Mouse (Mus musculus): ENCODE measurements around the gene Ryr2. TPM values are rescaled to one million over a fixed set of nuclear protein-coding genes. Genes with fewer than 3 reads are reported as not detected.

Ryr2 gene
- total RNA-seq, 2 experiments from 2014 or later = 7.9 to 13.5 TPM

DNA sequence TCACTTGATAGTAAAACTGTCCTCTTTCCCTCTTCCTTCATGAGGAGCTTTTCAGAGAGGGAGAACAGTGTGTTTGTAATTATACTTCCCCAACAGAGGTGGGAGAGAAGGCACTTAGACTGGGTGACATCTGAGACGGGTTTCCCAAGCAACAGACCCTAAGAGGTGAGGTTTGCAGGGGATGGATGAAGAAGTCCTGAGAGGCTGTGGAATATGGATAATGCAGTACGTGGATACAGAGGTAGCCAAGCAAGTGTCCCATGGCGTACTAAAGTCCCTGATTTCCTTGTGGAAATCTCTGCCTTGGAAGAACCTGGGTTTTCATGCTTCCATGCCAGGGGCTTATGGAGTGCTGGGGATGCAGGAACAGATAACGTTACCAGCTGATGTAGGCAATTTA lies 69.5 kb downstream of the Ryr2 start:
- no peak for DNase-seq

DNA sequence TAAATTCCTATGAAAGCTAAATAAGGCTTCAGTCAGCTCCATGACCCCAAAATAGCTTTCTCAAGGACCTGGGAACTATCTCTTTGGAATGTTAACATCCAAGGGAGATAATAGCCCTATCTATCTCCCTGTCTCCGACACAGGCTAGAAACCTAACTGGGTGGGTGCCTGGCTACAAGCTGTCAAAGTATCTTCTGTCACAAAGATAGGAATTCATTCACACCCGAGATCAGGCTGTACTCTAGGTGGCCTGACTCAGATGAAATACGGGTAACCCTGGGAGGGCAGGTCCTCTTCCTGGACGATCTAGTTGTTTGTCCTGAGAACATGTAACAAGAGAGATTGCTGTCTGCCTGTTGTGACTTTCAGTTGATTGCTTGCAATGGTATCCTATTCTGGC lies 69.9 kb downstream of the Ryr2 start:
- DNase-seq = no peak

DNA sequence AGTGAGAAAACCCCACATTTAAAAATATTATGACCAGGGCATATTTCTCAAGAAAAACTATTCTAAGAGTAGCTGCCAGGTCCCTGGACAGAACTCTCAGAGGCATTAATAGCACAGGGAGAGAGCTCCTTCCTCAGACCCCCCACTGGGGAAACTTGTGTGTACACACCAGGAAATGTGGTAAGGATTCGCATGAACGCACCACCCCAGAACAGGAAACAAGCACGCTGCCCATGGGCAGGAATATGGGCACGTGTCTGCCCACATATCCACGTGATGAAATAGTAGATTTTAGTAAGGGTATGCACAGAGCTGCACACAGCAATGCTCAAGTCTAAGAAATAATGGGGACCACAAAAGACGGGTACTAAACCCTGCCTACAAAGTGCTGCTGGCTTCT lies 72.8 kb downstream of the Ryr2 start:
- no peak for DNase-seq

DNA sequence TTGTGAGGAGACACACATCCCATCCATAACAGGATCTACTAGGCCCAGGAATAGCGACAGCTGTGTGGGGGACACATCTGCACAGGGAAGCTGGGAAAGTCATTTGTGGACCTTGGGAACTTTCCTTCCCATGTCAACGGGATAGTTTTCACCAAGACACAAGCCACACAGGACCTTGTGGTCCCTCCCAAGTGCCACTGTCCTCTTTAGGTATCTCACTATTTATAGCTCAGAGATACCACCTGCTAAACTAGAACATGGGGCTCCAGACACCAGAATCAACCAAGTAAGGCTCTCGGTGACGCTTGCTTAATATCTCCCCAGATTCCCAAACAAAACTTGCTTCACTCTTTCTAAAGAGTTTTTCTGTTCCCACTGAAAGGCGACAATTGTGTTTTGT lies 73.5 kb downstream of the Ryr2 start:
- DNase-seq = no peak

DNA sequence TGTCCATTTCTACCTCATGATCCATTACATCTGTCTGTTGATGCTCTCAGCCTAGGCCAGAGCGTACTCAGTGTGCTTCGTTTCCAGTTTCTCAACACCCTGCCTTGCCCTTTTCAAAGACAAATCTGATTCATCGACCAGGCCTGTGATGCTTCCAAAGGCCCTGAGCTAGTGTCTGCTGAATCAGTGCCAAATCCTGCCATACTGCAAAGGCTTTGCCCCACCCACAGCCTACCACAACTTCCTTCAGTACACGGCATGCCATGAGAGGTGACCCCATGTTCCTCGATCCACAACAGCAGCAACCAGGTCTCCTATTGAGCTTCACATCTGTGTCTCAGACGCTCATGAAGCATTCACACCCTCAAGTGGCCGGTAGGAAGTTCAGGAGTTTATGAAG lies 76.9 kb downstream of the Ryr2 start:
- DNase-seq = peak; percentile 51

DNA sequence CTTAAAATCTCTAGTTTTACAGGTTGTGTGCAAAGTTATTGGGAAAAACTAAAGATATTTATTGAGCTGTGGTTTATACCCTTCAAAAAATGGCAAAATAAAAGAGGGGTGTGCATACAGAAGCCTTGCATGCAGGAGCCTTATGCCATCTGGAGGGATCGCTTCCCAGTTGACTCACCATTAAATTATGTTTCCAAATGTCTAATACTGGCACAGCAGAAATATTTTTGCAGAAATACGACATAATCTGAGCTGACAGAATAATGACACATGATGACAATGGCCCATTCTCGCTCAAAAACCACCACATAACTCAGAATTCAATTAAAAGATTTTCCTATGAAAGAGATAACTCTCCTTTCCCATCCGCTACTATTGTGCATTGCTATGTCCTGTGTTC lies 77.4 kb downstream of the Ryr2 start:
- no peak for DNase-seq

DNA sequence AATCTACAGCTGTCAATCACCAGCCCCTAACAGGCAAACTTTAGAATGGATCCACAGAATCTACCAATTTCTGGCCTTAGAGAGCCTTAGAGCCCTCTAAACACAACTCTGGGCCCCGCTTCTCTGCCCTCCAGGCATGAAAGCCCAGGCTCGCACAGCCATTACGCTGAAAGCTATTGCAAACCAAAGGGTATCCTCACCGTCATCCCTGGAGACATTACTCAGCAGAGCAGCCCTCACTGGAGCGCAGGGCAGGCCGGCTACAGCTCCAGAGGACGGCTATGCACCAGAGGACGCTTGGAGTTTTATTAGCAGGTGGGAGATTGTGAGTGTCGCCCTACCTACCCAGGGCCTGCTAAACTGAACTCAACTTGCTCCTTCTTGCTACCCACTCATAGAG lies 88.7 kb downstream of the Ryr2 start:
- DNase-seq = no peak

DNA sequence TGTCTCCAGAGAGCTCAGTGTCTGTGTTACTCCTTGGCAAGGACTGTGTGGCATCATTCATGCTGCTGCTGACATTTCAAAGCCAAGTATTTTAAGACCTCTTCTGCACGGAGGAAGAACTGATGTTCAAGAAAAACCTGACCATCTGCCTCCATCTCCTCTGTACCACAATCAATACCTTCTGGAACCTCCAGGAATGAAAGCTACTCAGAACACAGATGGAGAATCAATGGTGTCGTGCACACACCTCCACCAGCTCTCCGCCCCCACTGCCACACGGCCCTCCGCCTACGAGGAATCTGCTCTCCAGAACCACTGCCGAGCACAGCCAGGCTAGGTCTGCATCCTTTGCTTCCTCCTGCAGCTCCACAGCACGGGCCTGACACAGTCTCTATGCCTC lies 92.8 kb downstream of the Ryr2 start:
- no peak for DNase-seq

DNA sequence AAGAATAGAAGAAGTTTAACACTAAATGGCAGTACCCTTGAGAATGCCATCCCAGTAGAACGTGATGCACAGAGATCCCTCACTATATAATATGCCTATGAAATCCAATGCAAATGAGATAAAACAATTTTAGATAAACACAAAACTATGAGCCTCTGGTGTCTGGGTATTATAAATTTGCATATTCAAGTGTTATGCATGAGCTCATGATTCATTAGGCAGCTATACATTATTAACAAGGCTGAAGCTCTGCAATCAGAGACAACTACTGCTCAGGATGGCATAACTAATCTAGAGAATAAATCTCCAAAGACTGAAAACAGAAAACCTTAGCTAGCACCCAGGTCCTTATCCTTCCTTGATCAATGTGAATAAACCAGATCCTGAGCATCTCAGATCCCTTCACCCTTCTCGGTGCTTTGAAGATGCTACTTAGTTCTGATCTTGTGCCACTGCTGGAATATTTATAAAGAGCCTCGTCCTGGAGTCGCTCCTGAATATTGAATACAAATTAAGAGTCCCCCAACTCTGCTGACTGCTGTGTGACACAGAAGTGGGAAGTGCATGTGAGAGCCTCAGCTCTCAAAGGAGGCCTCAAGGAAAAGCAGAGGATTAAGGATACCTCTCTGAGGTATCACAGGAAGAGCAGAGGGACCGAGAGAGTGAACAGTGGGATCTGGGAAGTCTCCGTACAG lies 97.6 kb downstream of the Ryr2 start:
- no peak for DNase-seq

DNA sequence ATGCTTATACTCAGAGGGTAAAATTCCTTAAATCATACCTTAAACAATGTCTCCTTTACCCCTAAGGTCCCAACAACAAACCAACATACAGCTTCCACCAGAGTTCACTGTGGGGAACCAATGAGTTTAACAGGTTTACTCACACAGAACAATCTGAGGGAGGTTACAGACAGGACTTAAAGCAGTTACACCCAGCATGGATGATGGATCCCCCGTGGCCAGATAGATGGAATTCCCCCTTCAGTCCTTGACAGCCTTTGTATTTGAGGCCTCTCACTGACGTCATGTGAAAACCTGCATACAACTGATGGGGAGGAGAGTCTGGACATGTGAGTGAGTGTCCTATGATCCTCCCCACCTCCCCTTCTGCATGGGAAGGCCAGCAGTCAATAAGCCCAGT lies 99.2 kb downstream of the Ryr2 start:
- DNase-seq = no peak

DNA sequence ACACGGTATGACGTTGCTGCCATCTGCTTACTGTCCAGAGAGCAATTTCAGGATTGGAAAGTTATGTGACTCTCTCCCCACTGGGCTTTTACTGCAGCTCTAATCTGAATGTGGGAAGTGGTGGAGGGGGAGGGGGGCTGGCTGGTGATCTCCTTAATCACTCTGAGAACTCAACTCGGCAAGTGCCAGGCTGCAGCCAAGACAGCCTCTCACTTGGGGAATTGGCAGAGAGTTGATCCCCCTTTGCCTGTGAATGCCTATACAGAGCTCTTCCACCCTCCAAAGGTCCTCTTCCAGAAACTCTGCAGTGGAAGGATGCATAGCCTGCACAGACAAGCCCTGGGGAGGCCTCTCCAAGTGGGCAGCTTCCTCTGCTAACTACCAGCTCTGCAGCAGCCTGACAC lies 104.9 kb downstream of the Ryr2 start:
- peak; percentile 13 for DNase-seq

DNA sequence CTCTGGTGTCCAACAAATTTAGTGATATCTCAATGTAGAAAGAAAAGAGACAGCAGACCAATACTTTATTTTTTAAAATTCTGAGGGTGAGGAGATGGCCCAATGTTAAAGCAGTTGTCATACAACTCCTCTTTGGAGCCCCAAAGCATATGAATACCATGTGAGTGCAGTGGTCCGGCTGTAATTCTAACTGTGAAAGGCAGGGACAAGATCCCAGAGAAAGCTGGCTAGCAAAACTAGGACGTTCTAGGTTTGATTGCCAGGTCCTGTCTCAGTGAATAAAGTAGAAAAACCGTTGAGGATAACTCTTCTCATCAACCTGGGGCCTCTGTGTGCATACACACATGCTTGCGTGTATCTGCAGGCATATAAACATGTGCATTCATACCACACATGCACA lies 106.9 kb downstream of the Ryr2 start:
- DNase-seq = no peak

DNA sequence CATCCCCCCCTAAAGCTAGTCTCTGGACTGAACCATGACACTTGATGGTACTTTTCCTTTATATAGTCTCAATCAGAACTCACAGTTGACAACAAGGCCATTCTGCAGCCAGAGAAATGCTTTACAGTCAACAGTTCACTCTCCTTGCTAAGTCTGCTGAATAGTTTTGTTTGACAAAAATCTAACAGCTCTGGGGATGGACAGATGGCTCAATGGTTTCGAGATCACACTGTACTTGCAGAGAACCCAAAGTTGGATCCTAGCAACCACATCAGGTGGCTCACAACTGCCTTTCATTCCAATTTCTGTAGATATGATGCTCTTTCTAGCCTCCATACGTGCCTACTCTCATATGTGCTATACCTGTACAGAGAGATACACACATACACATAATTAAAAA lies 109.4 kb downstream of the Ryr2 start:
- DNase-seq = no peak

DNA sequence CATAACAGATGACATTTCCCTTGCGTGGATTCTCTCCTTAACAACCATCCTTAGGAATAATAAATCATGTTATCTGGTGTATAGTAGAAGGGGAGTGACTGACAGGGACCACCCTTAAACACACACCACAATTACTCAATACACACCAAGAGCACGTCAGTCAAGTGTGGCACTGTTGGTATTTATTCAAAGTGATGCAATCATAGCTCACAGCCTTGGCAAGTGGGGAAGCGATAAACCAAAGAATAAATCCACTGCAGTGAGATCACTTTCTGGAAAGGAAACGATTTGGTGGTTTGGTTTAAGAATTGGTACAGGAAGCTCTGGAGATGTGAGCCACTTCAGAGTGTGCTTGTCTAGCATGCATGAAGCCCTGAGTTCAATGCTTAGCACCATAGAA lies 119.2 kb downstream of the Ryr2 start:
- peak; percentile 8 for DNase-seq

DNA sequence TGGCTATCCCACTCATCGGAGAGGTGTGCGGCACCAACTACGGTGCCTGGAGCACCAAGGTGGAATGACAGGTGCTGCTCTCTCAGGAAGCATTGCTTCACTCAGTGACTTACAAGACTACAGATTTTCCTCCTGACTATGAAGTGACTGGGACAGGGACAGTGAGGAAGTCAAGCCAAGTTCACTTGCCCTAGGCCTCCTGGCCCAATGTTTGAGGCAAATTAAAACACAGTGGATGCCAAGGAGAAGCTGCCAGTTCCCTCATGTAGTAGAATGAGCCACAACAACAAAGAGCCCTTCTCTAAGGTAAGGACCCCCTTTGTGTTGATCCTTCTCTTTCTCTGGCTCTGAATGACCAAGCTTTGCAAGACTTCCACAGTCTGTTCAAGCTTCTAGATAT lies 121.7 kb downstream of the Ryr2 start:
- no peak for DNase-seq

DNA sequence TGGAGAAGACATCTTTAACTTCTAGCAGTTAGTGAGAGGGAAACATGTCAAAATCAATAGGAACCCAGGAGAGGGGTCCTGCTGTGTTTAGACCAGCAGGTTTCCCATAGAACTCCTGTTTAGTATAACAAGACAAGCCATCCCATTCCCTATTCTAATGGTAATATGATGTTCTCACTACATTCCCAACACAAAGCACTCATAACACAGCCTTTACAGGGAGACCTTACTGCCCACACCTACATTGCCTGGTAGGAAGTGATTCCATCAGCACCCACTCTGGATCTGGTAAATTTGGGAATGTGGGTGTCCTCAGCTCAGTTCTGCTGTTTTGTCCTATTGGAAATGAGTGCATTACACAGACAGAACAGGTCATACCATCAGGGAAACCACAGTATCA lies 127.7 kb downstream of the Ryr2 start:
- DNase-seq = no peak

DNA sequence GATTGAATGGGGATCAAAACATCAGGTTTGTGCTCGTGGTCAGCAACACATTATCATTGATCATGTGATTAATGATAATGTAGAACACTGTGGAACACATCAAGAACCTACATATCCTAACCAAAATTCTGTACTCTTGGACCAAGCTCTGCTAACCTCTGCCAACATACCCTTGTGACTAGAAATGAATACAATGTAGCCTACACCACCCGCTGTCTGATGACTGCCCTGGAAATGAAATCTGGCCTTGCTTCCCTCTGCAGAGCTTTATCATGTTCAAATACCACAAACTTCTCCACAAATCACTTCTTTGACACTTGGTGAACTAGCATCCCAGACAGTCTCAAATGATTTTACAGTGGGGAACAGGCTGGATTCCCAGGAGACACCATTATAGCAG lies 128.4 kb downstream of the Ryr2 start:
- no peak for DNase-seq

DNA sequence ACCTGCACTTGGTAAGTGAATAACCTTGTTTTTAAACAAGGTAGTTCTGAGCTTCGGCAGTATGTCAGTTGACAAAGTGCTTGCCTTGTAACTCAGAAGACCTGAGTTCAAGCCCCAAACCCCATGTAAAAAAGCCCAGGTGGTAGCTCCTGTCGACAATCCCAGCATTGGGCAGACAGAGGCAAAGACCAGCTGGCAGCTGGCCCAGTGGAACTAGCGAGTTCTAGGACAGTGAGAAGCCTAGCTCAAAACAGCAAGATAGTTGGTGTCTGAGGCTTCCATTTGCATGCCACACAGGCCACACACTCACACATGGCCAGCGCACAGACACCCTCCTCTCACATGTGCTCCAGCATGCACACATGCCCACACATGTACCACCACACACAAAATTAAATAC lies 129.1 kb downstream of the Ryr2 start:
- DNase-seq = peak; percentile 13

DNA sequence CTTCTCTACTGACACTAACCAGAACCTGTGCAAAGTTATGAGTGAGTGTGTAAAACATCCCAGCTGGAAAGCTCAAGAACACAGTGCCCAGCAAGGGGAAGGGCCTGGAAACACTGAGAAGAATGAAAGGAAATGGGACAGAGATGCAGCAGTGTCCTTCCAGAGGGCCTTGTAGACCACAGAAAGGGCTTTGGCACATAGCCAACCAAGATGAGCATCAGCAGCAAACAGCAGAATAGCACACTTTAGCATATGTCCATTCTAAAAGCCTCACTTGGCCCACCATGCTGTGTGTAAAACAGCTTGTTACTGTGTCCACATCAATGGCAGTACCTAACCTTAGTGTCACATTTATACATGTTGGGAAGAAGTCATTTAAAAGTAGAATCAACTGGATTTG lies 142.4 kb downstream of the Ryr2 start:
- DNase-seq = no peak

DNA sequence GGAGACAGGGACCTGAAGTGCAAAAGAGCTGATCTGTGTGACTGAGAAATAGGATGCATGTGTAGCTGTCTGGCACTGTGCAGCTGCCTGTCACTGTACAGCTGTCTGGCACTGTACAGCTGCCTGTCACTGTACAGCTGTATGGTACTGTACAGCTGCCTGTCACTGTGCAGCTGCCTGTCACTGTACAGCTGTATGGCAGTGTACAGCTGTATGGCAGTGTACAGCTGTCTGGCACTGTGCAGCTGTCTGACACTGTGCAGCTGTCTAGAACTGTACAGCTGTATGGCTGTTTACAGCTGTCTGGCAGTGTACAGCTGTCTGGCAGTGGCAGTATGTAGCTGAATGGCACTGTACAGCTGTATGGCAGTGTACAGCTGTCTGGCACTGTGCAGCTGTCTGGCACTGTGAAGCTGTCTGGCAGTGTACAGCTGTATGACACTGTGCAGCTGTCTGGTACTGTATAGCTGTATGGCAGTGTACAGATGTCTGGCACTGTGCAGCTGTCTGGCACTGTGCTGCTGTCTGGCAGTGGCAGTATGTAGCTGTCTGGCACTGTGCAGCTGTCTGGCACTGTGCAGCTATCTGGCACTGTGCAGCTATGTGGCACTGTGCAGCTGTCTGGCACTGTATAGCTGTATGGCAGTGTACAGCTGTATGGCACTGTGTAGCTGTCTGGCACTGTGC lies 147.1 kb downstream of the Ryr2 start:
- DNase-seq = no peak

DNA sequence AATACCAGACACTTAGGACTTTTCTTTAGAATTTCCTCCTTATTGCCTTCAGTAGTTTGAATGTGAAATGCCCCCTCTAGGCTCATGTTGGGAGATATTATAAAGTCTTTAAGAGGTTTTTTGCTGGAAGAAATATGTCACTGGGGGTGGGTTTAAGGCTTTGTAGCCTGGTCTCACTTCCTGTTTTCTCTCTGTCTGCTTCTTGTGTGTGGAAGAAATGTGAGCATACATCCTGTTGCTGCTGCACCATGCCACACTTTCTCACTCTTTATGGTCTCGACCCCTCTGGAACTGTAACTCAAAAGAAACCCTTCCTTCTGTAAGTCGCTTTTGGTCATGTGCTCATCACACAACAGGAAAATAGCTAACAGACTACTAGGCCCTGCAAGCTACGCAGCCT lies 147.9 kb downstream of the Ryr2 start:
- no peak for DNase-seq

DNA sequence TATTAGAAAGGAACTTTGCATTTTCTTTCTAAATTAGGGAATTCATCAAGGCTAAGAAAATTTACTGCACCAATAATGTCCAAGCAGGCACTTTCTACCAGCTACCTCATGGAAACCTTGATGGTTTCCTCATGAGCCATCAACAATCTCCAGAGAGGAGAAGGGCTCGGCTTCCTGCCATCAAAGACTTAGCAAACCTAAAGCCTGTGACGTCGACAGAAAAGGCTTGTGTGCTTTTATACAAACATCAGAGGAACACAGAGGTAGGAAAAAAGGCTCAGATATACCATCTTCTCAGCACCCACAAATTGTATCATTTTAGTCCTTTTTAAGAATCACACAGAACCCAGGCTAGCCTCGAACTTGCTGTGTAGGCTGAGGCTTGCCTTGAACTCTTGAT lies 148.5 kb downstream of the Ryr2 start:
- no peak for DNase-seq

DNA sequence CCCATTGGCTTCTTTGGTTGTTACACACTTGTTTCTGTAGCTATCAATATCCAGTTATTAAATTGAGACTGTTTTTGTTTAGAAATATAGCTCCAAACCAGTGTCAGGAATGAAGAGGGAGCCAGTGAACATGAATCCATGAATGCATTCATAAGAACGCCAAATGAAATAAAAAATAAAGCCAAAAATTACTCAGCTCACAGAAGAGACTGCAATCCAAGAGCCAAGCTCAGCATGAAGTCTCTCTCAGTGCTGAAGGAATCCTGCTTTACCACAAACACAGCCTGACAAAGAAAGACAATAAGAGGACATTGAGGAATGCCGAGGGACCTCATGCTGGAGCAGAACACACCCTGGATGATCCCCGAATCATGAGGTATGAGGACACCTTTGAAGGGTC lies 154.8 kb downstream of the Ryr2 start:
- DNase-seq = no peak

DNA sequence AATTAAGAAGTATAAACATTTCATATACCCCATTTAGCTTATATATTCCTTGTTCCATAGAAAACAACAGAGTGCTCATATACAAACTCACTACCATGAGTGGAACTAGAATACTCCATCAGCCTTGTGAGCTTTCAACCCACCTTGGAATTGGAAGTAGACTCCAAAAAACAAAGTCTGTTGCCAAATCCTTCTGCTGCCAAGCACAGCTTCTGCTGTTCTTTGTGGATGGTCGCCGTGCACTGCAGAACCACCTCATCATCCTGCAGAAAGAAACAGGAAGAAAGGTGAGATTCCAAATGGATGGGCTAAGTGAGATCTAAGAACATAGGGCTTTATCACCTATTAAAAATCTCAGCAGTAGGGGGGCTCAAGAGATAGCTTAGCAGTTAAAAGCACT lies 161.0 kb downstream of the Ryr2 start:
- no peak for DNase-seq

DNA sequence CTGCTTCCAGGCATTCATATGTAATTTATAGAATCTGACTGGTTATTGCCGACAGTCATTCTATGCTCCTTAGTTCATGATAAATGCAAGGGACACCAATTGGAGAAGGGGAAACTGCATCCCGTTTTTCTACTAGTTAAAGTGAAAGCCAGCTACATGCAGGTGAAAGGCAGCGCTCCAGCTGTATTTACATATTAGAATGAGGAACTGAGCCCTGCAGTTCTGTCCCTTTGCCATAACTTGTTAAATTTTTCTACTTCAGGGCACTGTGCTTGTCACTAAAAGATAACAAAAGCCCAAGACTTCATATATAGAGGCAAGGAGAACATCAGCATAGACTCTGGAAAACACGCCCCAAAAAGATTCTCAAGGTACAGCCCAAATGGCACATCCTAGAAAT lies 165.0 kb downstream of the Ryr2 start:
- no peak for DNase-seq

Data from adrenal gland, postnatal 10 days (tissue).